Mouse (Mus musculus): ENCODE data around the gene Mvb12b.

Gene Mvb12b

DNA sequence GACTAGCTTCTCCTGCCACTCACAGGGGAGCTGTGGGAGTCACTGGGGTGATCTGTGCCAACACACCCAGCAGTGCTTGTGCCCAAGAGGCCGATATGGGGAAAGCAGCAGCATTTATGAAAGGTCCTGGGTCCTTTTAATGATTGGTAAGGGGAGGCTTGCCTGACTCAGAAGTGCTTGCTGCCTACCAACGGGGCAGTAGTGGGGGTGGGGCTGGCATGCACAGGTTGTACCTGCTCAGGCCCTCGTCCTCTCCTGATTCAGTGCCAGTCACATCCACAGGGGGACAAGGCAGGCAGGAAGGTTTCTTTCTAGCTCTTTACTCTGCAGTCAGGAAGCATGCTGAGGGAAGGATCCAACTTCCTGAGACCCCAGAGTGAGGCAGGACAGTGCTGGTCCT, 150.6 kb downstream of the Mvb12b start:
- DNase-seq (ENCODE audit: low read depth, low spot score) = no peak

DNA sequence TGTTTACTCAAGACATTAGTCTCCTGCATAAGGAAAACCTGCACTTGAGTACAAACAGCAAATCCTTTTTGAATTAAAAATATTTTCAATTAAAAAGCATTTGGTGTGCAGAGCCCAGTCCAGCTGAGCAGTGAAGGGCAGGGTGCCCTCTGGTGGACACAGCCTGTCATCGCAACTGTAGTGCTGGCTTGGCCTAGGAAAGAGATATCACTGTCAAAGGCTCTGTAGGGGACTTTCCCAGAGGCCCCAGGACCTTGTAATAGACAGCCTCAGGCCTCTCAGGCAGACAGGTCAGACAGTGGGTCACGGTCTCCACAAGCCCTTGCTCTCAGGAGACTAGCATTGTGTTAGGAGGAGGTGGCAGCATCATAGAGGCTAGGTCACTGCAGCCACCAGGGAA, 151.0 kb downstream of the Mvb12b start:
- DNase-seq (ENCODE audit: low read depth, low spot score) = peak; percentile 78

- peak; percentile 79 for DNase-seq (ENCODE audit: low read depth, low spot score)
Observed at GRCm38 (mm10) chr2:33734781-33735485, 152.8 kb downstream of the Mvb12b start.

DNA sequence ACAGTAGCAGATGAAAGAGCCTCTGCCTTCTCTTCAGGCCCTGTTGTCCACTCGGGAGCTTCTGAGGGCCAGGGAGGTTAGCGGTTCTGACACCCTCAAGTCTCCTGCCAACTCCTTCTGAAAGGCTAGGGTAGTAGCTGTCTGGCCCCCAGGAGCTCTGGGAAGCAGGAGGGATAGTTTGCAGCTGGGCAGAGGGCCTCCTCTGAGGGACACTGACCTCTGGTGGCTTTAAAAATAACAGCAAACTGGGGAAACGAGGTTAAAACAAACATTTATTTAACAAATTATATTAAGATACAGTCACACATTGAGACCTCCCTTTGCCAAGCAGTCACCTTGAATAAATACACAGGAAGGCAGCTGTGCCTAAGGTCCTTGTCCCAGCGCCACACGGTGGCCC, 158.0 kb downstream of the Mvb12b start:
- DNase-seq (ENCODE audit: low read depth, low spot score) = no peak

GRCm38 (mm10) chr2:33727199-33727598, 160.5 kb downstream of the Mvb12b start:
- DNase-seq (ENCODE audit: low read depth, low spot score) = no peak

DNA sequence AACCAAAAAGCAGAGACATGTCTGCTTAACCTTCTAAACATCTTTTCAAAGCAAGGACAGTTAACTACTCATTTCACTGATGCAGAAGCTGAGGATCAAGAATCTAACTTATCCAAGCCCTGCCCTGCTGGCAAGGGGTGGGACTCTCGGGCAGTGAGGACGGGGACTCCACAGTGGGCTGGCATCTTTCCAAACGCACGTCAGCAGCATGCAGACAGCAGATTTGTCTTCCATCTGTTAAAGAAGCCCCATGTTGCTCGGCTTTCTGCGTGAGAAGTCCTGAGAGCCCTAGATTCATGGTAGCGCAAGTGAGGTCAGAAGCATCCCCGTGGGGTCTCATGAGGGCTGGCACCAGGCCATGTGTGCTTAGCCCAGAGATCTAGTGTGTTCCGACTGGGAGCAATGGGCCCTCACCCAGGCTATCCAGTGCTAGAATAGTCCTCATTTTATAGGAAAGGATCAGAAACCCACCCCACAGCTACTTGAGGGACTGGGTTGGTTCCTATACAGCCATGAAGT, 167.3 kb downstream of the Mvb12b start:
- peak; percentile 82 for DNase-seq (ENCODE audit: low read depth, low spot score)

GRCm38 (mm10) chr2:33719339-33720066, 168.2 kb downstream of the Mvb12b start:
- no peak for DNase-seq (ENCODE audit: low read depth, low spot score)

DNA sequence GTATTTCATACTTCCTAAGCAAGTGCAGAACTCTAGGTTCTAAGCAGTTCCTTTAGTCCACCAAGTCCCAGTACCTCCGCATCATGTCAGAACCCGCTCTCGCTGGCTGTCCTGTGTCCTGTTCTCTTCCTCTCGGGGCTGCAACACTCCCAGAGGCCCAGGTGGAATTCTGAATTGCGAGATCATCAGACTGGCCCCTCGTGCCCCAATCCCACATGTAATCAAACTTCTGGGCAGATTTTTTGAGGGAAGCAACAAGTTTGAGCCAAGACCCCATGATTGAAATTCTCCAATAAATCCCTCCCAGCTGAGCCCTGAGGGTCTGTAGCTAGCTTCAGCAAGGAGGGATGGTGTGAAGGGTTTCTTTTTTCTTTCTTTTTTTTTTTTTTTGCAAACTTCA, 169.2 kb downstream of the Mvb12b start:
- no peak for DNase-seq (ENCODE audit: low read depth, low spot score)

- DNase-seq (ENCODE audit: low read depth, low spot score) = no peak
Observed at GRCm38 (mm10) chr2:33717821-33718351, 169.9 kb downstream of the Mvb12b start.

GRCm38 (mm10) chr2:33717378-33717777, 170.4 kb downstream of the Mvb12b start:
- no peak for DNase-seq (ENCODE audit: low read depth, low spot score)

DNA sequence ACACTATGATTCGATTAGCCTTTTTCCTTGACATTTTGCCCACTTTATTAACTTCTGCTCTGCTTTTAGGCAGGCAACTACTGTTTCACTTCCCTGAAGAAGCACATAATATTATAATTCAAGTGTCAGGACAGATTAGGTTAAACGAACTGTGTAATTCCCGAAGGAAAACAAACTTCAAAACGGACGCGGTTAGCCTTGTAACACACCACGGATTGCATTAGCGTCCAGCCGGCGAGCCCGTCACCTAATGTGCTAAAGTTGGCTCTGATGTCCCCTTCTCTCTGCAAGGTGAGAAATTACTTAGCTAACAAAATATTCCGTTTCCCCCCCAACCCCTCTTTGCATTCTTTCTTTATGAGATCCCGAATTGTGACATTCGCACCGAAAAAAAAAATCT, 170.9 kb downstream of the Mvb12b start:
- DNase-seq (ENCODE audit: low read depth, low spot score) = no peak

DNA sequence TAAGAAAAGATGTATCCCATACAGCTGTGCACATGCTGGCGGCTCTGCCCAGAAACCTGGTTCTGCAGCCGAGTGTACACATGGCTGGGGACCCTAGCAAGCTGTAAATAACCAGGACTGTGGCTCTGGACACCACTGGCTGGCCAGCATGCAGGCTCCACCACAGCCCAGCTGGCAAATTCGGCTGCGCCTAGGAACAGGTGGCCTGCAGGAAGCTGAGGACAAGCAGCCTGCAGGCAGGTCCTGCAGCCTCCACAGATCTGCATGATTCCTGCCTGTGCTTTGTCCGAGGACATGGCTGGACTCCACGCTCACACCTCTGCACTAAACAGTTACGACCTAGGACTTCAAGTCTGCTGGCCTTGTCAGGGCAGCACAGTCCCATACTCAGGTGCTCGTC, 172.8 kb downstream of the Mvb12b start:
- DNase-seq (ENCODE audit: low read depth, low spot score) = no peak

DNA sequence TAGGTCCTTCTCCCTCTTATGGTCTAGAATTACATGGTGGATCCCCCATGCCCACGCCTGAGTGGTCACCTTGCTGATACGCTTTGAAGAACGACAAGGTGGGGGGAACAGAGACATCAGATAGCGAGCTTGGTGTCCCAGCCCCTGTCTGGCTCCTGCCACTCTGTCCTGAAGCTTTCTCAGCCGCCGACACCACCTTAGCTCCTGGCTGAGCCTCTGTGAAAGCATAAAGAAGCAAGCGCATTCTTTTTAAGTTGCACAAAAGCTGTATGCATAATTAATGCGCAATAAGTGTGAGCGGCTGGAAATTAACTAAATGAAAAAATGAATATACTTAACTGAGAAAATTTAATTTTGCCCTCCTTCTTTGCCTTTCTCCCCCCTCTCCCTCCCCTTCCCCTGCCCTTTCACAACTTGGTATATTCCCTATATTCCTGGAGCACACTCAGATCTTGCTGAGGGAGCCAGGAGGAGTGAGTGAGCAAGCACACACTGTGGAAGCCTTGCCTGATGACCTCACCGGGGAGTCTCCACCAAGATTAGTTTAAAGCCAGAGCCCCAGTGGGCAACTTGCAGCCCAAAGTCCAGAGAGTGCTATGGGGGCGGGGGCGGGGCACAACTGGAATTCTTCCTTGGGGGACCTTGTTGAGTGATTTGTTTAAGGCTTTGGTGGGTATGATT, 174.0 kb downstream of the Mvb12b start:
- no peak for DNase-seq (ENCODE audit: low read depth, low spot score)

GRCm38 (mm10) chr2:33712811-33713210, 174.9 kb downstream of the Mvb12b start:
- DNase-seq (ENCODE audit: low read depth, low spot score) = no peak

DNA sequence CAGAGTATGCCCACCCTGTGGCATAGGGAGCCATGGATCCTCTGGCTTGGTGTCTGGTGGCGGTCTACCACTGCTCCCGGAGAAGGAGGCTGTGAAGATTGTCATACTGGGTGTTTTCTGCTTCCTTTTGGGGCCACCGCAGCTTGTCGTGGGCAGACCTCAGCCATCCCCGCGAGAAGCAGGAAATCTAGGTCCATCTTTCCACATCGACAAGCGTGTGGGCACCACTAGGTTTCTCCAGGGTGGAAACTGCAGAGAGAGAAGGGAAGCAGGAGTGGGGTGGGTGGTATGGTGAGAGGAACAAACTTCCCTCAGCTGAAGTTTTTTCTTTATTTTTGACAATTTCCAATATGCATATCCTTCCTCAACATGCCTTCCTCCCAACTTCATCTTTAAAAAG, 178.9 kb downstream of the Mvb12b start:
- DNase-seq (ENCODE audit: low read depth, low spot score) = peak; percentile 44

DNA sequence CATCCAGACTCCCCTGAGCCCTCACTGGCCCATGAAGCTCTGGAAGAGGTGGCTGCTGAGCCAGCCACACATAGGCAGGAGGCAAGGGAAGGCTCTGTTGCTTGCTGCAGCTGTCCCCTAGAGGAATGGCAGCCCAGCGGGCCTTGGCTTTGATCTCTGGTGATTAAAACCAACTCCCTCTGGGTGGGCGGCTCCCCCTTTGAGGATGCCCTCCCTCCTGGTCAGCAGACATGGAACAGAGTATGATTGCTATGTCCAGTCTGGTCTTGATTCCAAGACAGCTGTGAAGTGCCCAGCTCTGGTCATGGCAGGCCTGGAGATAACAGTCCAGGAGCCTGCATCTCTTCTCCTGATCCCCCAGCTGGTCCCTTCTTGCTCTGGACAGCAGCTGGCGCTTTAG, 179.7 kb downstream of the Mvb12b start:
- no peak for DNase-seq (ENCODE audit: low read depth, low spot score)

GRCm38 (mm10) chr2:33706403-33706802, 181.3 kb downstream of the Mvb12b start:
- no peak for DNase-seq (ENCODE audit: low read depth, low spot score)

DNA sequence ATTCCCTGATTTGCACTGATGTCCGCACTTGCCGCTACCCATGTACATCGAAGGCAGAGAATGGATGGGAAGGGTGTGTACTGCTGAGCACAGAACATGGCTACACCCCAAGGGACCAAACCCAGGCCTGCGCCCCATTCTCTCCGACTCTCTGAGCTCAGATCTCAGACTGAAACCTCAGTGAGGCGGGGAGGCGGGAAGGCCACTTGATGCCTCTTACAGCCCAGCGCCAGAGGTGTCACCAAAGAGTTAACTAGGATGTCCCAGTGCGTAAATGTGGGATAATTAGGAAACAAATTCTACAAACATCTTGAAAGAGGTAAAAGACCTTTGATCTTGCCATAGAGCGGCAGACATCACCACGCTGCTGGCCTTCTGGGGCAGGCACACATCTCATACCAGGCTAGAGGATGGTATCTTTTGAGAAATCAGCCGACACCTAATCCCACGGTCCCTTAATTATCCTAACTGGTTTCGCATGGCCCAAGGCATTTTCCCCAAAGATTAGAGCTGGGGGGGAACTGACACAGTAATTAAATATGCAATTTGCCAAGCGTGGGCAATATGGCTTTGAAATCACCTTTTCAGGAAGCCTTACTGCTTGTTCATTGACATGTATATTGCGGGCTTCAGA, 181.9 kb downstream of the Mvb12b start:
- no peak for DNase-seq (ENCODE audit: low read depth, low spot score)

GRCm38 (mm10) chr2:33703286-33703685, 184.5 kb downstream of the Mvb12b start:
- DNase-seq (ENCODE audit: low read depth, low spot score) = no peak

GRCm38 (mm10) chr2:33702705-33703104, 185.0 kb downstream of the Mvb12b start:
- no peak for DNase-seq (ENCODE audit: low read depth, low spot score)

DNA sequence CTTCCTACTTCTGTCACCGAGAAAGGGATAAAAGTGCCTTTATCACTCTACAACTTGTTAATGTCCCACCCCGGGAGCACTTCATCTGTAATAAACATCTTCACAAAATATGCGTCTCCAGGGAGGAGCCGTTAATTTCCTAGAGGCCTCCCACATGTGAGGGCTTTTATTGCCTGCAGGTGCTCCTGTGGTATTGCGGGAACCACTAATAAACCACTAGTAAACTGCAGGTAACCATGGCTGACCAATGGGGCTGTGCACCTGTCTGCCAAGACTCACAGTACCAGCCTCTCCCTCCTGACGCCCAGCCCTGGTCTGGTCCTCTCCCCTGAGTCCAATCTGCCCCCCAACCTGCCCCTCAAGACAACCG, 186.3 kb downstream of the Mvb12b start:
- no peak for DNase-seq (ENCODE audit: low read depth, low spot score)
